Mouse (Mus musculus): ENCODE results near the gene Fam69b.

Fam69b gene

DNA sequence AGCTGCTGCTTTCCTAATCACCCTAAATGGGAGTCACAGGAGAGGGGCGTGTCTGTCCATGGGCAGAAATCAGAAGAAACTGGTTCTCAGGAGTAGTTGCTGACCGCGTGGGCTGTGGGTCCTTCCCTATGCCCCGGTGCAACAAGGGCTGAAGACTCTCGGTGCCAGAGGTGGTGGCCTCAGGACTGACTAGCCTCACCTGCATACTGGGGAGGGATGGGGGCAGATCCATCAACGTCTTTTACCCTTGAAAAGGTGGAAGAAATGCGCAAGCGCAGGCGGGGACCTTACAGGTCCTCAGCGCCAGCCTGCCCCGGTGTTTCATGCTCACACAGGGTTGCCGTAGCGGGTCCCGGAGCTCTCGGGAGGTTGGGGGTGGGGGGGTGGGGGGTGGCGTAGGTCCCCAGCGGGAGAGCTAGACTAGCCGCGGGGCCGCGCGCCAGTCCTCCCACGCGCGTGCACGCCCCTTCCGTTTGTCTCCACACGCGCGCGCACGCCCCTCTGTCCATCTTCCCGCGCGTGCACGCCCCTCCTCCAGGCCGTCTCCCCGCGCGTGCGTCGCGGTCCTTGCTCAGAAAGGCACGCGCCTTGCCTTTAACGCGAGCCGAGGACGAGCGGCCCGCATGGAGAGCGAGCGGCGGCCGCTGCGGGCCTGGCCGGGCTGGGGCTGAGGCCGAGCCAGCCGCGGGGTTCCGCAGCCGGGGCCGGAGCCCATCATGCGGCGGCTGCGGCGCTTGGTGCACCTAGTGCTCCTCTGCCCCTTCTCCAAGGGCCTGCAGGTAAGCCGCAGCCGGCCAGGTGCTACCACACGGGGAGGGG, at the start of gene Fam69b:
Fam69b (plus strand) TSS at position 537 of the 819 bp plus-strand sequence.
- H3K27me3 ChIP-seq (ENCODE audit: control insufficient read depth, insufficient read depth, low read length, poor library complexity, severe bottlenecking) = no peaks in the 10 kb centered on the region
- peak; percentile 40 for DNase-seq (ENCODE audit: low read depth, low spot score)
- H3K36me3 ChIP-seq (ENCODE audit: control insufficient read depth, insufficient read depth, low read length, poor library complexity, severe bottlenecking) = no peaks in the 10 kb centered on the region

GRCm38 (mm10) chr2:26579714-26580113, 48.5 kb upstream of the Fam69b start, which contains the start of gene Egfl7:
Egfl7 (plus strand) TSS chr2:26580014.
- DNase-seq (ENCODE audit: low read depth, low spot score) = no peak
- H3K27me3 ChIP-seq (ENCODE audit: control insufficient read depth, insufficient read depth, low read length, poor library complexity, severe bottlenecking) = no peaks in the 10 kb centered on the region
- H3K36me3 ChIP-seq (ENCODE audit: control insufficient read depth, insufficient read depth, low read length, poor library complexity, severe bottlenecking) = no peaks in the 10 kb centered on the region

- Histone ChIP-seq H3K27me3 (ENCODE audit: control insufficient read depth, insufficient read depth, low read length, poor library complexity, severe bottlenecking) (no peaks in the 10 kb centered on the region), H3K36me3 (ENCODE audit: control insufficient read depth, insufficient read depth, low read length, poor library complexity, severe bottlenecking) (no peaks in the 10 kb centered on the region)
- no peak for DNase-seq (ENCODE audit: low read depth, low spot score)
Observed at GRCm38 (mm10) chr2:26580751-26581150, 47.5 kb upstream of the Fam69b start.

- DNase-seq (ENCODE audit: low read depth, low spot score) = peak; percentile 15
- no peaks in the 10 kb centered on the region for H3K27me3 ChIP-seq (ENCODE audit: control insufficient read depth, insufficient read depth, low read length, poor library complexity, severe bottlenecking)
- H3K36me3 ChIP-seq (ENCODE audit: control insufficient read depth, insufficient read depth, low read length, poor library complexity, severe bottlenecking) = no peaks in the 10 kb centered on the region
Observed at GRCm38 (mm10) chr2:26582203-26582602, 46.1 kb upstream of the Fam69b start.

DNA sequence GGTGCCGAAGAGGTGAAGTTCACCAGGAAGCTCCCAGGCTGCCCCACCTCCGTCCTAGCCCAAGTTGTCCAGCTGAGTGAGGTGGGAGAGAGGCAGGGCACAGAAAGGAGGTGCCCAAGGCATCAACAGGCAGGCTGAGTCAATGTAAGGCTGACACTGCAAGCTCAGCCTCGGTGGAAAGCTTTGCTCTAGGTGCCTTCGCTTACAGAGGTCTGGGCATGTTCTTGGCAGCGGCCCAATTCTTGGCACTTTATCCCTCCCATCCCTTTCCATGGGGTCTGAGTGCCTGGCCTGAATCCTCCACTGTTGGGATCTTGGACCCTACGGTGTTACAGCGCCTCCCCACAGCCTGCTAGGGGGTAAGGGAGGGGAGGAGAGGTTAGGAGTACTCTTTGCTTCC, 45.5 kb upstream of the Fam69b start:
- Histone ChIP-seq H3K27me3 (ENCODE audit: control insufficient read depth, insufficient read depth, low read length, poor library complexity, severe bottlenecking) (no peaks in the 10 kb centered on the region), H3K36me3 (ENCODE audit: control insufficient read depth, insufficient read depth, low read length, poor library complexity, severe bottlenecking) (no peaks in the 10 kb centered on the region)
- DNase-seq (ENCODE audit: low read depth, low spot score) = no peak

GRCm38 (mm10) chr2:26583640-26584039, 44.6 kb upstream of the Fam69b start:
- no peak for DNase-seq (ENCODE audit: low read depth, low spot score)
- Histone ChIP-seq H3K27me3 (ENCODE audit: control insufficient read depth, insufficient read depth, low read length, poor library complexity, severe bottlenecking) (no peaks in the 10 kb centered on the region), H3K36me3 (ENCODE audit: control insufficient read depth, insufficient read depth, low read length, poor library complexity, severe bottlenecking) (no peaks in the 10 kb centered on the region)

DNA sequence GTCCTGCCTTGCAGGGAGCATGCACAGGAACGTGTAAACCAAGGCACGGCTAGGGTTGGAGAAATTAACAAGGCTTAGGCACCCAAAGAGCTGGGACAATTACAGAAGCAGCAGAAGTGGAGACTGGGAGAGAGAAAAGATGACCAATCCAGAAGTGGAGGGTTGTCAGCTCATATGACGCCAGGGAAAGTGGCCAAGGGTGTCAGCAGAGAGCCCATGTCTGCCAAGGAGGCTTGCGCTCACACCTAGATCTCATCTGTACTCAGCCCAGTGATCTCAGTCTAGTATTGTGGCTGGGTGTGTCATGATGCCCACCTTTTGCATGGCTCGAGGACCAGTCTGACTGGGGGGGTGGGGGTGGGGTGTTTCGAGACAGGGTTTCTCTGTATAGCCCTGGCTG, 42.5 kb upstream of the Fam69b start:
- Histone ChIP-seq H3K36me3 (ENCODE audit: control insufficient read depth, insufficient read depth, low read length, poor library complexity, severe bottlenecking) (no peaks in the 10 kb centered on the region), H3K27me3 (ENCODE audit: control insufficient read depth, insufficient read depth, low read length, poor library complexity, severe bottlenecking) (no peaks in the 10 kb centered on the region)
- DNase-seq (ENCODE audit: low read depth, low spot score) = no peak

DNA sequence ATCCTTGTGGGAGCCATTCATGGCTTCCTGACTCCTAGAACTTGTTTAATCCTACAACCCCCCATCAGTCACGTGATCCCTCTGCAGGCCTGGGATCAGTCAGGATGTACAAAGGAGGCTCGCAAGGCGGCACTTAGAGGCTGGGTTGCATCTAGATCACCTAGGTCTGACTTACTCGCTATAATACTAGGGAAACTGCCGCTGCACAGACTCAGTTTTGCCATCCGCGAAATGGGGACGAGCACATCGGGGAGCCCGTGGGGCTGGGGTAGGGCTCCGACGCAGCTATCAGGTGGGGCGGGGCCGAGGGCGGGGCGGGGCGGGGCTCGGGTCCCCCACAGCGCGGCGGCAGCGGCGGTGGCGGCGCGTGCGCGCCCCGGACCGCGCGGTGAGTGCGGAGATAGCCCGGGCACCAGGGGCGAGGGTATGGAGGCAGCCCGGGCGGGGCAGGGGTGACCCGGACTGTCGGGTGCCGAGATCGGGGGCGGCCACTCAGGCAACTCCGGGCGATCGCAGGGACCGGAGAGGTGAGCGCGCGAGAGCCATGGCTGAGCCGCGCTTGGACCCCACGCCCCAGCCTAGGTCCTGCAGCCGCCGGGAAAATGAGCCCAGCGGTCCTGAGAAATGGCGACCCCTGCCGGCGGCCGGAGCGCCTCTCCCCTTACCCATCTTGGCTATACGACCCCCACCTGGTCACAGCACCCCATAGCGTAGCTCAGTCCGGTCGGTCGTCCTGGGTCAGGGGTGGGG, 41.8 kb upstream of the Fam69b start, which contains the start of gene Gm20532:
Gm20532 (plus strand) TSS at position 346 of the 750 bp plus-strand sequence.
- Histone ChIP-seq H3K36me3 (ENCODE audit: control insufficient read depth, insufficient read depth, low read length, poor library complexity, severe bottlenecking) (no peaks in the 10 kb centered on the region), H3K27me3 (ENCODE audit: control insufficient read depth, insufficient read depth, low read length, poor library complexity, severe bottlenecking) (no peaks in the 10 kb centered on the region)
- DNase-seq (ENCODE audit: low read depth, low spot score) = peak; percentile 51

GRCm38 (mm10) chr2:26587044-26587405, 41.2 kb upstream of the Fam69b start:
- peak; percentile 49 for DNase-seq (ENCODE audit: low read depth, low spot score)
- Histone ChIP-seq H3K27me3 (ENCODE audit: control insufficient read depth, insufficient read depth, low read length, poor library complexity, severe bottlenecking) (no peaks in the 10 kb centered on the region), H3K36me3 (ENCODE audit: control insufficient read depth, insufficient read depth, low read length, poor library complexity, severe bottlenecking) (no peaks in the 10 kb centered on the region)

DNA sequence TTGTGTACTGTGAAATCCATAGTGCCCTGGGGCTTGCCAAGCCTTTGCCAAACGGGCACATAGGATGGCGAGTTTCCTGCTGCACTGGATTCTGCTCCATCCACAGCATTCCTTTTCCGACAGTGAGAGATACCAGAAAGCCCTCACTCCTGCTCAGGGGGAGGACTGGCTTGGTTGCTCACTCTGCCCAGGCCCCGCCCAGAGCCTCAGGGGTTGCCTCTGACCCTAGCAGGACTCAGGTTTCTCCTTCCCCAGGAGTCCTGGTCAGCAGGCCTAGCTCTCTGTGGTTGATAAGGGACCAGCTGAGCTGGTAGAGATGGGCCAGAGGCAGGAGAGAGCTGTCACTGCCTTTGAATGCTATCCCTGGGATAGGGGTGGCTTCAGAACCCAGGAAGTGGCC, 39.7 kb upstream of the Fam69b start:
- no peaks in the 10 kb centered on the region for H3K27me3 ChIP-seq (ENCODE audit: control insufficient read depth, insufficient read depth, low read length, poor library complexity, severe bottlenecking)
- no peaks in the 10 kb centered on the region for H3K36me3 ChIP-seq (ENCODE audit: control insufficient read depth, insufficient read depth, low read length, poor library complexity, severe bottlenecking)
- DNase-seq (ENCODE audit: low read depth, low spot score) = no peak

DNA sequence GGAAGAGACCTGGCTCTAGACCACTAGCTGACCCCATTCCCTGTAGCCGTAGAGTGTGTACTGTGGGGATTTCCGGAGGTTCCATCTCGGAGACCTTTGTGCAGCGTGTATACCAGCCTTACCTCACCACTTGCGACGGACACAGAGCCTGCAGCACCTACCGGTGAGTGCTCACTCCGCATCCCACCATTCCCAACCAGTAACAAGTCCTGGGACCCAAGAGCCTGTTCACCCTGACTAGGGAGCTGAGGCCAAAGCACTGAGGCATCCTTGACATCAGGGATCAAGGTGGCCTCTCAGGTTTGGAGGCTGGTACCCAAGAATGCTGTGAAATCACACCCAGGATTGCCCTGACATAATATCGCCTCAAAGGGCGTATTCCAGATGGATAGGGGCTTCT, 39.0 kb upstream of the Fam69b start:
- H3K27me3 ChIP-seq (ENCODE audit: control insufficient read depth, insufficient read depth, low read length, poor library complexity, severe bottlenecking) = no peaks in the 10 kb centered on the region
- DNase-seq (ENCODE audit: low read depth, low spot score) = no peak
- H3K36me3 ChIP-seq (ENCODE audit: control insufficient read depth, insufficient read depth, low read length, poor library complexity, severe bottlenecking) = no peaks in the 10 kb centered on the region

DNA sequence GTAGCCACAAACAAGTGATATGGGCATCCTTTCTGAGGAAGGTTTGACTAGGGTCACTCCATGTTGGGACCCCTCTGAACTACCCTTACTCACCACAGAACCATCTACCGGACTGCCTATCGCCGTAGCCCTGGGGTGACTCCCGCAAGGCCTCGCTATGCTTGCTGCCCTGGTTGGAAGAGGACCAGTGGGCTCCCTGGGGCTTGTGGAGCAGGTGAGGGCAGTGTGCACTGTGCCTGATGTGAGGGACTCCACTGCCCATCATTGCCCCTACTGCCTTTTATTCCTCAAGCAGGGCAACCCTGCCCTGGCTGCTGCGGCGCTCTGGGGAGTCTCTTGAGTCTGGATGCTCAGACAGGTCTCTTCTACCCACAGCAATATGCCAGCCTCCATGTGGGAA, 38.0 kb upstream of the Fam69b start:
- no peaks in the 10 kb centered on the region for H3K36me3 ChIP-seq (ENCODE audit: control insufficient read depth, insufficient read depth, low read length, poor library complexity, severe bottlenecking)
- no peak for DNase-seq (ENCODE audit: low read depth, low spot score)
- H3K27me3 ChIP-seq (ENCODE audit: control insufficient read depth, insufficient read depth, low read length, poor library complexity, severe bottlenecking) = no peaks in the 10 kb centered on the region

- no peak for DNase-seq (ENCODE audit: low read depth, low spot score)
- Histone ChIP-seq H3K27me3 (ENCODE audit: control insufficient read depth, insufficient read depth, low read length, poor library complexity, severe bottlenecking) (no peaks in the 10 kb centered on the region), H3K36me3 (ENCODE audit: control insufficient read depth, insufficient read depth, low read length, poor library complexity, severe bottlenecking) (no peaks in the 10 kb centered on the region)
Observed at GRCm38 (mm10) chr2:26590962-26591361, 37.3 kb upstream of the Fam69b start.

DNA sequence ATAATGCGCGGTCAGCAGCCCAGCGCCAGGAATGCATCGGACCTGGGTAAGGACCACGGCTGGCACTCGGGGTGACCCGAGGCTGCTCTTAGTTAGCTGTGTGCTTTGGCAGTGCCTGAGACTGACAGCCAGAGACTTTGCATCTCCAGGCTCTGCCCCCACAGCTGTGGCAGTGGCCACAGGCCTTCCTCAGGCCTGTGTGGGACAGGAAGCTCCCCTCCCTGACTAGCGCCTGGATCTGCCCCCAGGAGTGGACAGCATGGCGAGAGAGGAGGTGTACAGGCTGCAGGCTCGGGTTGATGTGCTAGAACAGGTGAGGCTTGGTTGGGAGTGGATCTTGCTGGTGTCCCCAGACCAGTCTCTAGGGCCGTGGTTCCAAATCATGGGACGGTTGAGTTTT, 36.8 kb upstream of the Fam69b start:
- H3K36me3 ChIP-seq (ENCODE audit: control insufficient read depth, insufficient read depth, low read length, poor library complexity, severe bottlenecking) = no peaks in the 10 kb centered on the region
- H3K27me3 ChIP-seq (ENCODE audit: control insufficient read depth, insufficient read depth, low read length, poor library complexity, severe bottlenecking) = no peaks in the 10 kb centered on the region
- no peak for DNase-seq (ENCODE audit: low read depth, low spot score)

GRCm38 (mm10) chr2:26593211-26594021, 34.8 kb upstream of the Fam69b start:
- Histone ChIP-seq H3K27me3 (ENCODE audit: control insufficient read depth, insufficient read depth, low read length, poor library complexity, severe bottlenecking) (no peaks in the 10 kb centered on the region), H3K36me3 (ENCODE audit: control insufficient read depth, insufficient read depth, low read length, poor library complexity, severe bottlenecking) (no peaks in the 10 kb centered on the region)
- DNase-seq (ENCODE audit: low read depth, low spot score) = no peak
